Mouse (Mus musculus) kidney, adult 2 months (tissue): ENCODE results near the gene Pus10. TPM values are rescaled to one million over a fixed set of nuclear protein-coding genes. Genes with fewer than 3 reads are reported as not detected.
"Not testable (repeated sequence)": the region's sequence is repeated elsewhere in the genome, so short reads cannot be mapped to it uniquely, and the experiment has no call there.

ENCODE experiments used
- DNase-seq: peaks from one replicate; pipeline ENCODE4 v3.0.0; 2021
- H3K27ac ChIP-seq: fragments of 200-500 bp; 2 replicates; pipeline ENCODE4 v1.5.1; 2012; ENCODE audit warnings: low read depth, low read length, control low read depth, inconsistent platforms; ENCODE audit not compliant: insufficient read depth
- H3K27me3 ChIP-seq: fragments of 200-500 bp; replicated peaks from 2 replicates; pipeline ENCODE4 v1.6.1; 2012; ENCODE audit warnings: mild to moderate bottlenecking, moderate library complexity, low read length, inconsistent platforms; ENCODE audit not compliant: control insufficient read depth, insufficient read depth
- H3K36me3 ChIP-seq: fragments of 200-500 bp; 2 replicates; pipeline ENCODE4 v1.6.1; 2012; ENCODE audit warnings: mild to moderate bottlenecking, moderate library complexity, low read length, inconsistent platforms; ENCODE audit not compliant: control insufficient read depth, insufficient read depth
- H3K4me1 ChIP-seq: fragments of 200-500 bp; 2 replicates; pipeline ENCODE4 v1.6.1; 2011; ENCODE audit warnings: low read length; ENCODE audit not compliant: control insufficient read depth, insufficient read depth
- H3K4me3 ChIP-seq: fragments of 200-500 bp; 2 replicates; pipeline ENCODE4 v1.5.1; 2011; ENCODE audit warnings: mild to moderate bottlenecking, low read depth, low read length, control low read depth; ENCODE audit not compliant: insufficient read depth
- CTCF ChIP-seq: fragments of 200-500 bp; conservative IDR thresholded peaks from 2 replicates; pipeline ENCODE4 v1.5.1; 2011; ENCODE audit warnings: low read depth, mild to moderate bottlenecking, control low read depth, low read length, moderate library complexity, mixed read lengths; ENCODE audit not compliant: insufficient read depth, insufficient read length
- POLR2A ChIP-seq: fragments of 200-500 bp; IDR thresholded peaks from one replicate; pipeline ENCODE4 v1.6.1; 2011; ENCODE audit warnings: low read depth, low read length, control low read depth
- WGBS: fragments of 180-500 bp; shearing (Covaris S2); methylation state at CpG from one replicate; pipeline ENCODE4 v1.1.7; 2018; 5-methylcytosine and 5-hydroxymethylcytosine counted together
- polyA plus RNA-seq: library from polyadenylated mRNA; depleted of rRNA; stranded (reverse); fragments of >200 nt; gene quantifications from 2 replicates; pipeline ENCODE4 v1.2.3, GENCODE M21; 2012

Pus10 gene
- polyA plus RNA-seq, 1 experiment, result 3.2 TPM

DNA sequence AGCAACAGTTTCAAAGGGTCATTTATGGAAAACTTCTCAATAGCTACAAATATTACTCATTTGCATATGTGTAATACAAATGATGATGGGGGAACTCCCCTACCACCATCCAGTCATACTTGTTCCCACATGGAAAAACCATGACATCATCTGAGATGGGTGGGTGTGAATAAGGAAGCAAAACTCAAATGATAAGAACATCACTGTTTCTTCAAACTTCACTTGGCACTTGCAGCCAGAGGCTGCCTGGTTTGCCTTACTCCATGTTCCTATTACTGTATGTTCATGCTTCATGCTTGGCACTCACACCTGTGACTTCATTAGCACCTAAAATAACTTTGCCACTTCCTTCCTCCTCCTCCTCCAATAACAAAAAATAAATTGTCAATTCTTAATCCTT lies 88.9 kb downstream of the Pus10 start:
- H3K36me3 ChIP-seq, result no peaks in the 10 kb centered on the region
- no peak overlapping the region for H3K27ac ChIP-seq
- H3K4me3 ChIP-seq, result no peak overlapping the region
- no peak for DNase-seq
- TF ChIP-seq POLR2A, result no peak
- TF ChIP-seq CTCF, result no peak
- H3K27me3 ChIP-seq, result no peaks in the 10 kb centered on the region
- no peaks in the 10 kb centered on the region for H3K4me1 ChIP-seq

DNA sequence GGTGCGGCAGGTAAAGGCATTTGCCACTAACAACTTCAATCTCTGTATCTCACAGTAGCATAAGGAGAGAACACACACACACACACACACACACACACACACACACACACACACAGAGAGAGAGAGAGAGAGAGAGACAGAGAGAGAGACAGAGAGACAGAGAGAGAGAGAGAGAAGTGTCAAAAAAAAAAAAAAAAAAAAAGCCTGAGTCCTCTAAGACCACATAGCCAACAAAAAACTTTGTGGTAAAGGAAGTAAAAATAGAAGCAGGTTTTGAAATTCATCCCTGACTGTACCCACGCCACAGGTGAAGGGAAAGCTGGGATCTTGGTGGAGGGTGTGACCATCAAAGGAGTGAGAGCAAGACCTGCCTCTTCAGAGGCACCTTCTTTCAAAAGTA lies 92.7 kb downstream of the Pus10 start:
- Histone ChIP-seq H3K36me3 (no peaks in the 10 kb centered on the region), H3K4me3 (no peak overlapping the region), H3K27ac (no peak overlapping the region), H3K4me1 (no peaks in the 10 kb centered on the region), H3K27me3 (no peaks in the 10 kb centered on the region)
- no peak for TF ChIP-seq POLR2A
- TF ChIP-seq CTCF, result no peak
- no peak for DNase-seq
- WGBS, result 87% methylated on average over 2 of the region's 2 CpGs

DNA sequence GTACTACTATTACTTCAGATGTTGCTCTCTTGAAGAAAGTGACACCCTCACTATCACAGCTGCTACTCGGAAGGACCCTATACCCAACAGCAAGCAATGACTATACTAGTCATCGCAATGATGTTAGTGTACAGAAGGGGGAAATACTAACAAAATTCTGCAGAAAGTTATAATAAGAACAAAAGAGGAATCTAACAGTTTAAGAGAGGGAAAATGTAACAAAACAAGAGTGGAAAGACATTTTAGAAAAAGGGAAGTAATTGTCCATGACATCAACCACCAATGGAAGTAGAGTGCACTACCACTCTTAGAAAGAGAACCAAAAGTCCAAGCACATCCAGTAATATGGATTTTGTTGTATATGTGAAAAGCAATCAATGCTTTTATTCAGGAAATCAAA lies 97.2 kb downstream of the Pus10 start:
- Histone ChIP-seq H3K4me1 (no peaks in the 10 kb centered on the region), H3K27ac (no peak overlapping the region), H3K36me3 (no peaks in the 10 kb centered on the region), H3K4me3 (no peak overlapping the region), H3K27me3 (no peaks in the 10 kb centered on the region)
- no peak for DNase-seq
- WGBS, result 95% methylated on average over 2 of the region's 2 CpGs
- no peak for TF ChIP-seq CTCF
- no peak for TF ChIP-seq POLR2A

DNA sequence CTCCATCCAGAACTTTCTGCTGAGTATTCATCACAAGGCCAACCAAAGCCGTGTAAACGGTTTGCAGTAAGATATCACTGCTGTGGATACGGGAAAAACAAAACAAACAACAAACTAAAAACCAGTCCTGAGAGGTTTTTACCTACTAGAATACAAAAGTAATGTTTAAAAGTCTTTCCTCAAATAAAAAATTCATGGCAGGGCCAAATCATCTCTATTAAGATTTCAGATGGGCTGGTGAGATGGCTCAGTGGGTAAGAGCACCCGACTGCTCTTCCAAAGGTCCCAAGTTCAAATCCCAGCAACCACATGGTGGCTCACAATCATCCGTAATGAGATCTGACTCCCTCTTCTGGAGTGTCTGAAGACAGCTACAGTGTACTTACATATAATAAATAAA lies 101.9 kb downstream of the Pus10 start:
- not testable (repeated sequence) for H3K4me1 ChIP-seq, H3K27ac ChIP-seq, H3K27me3 ChIP-seq, DNase-seq, H3K4me3 ChIP-seq, H3K36me3 ChIP-seq
- WGBS, result 88% methylated on average over 5 of the region's 5 CpGs

DNA sequence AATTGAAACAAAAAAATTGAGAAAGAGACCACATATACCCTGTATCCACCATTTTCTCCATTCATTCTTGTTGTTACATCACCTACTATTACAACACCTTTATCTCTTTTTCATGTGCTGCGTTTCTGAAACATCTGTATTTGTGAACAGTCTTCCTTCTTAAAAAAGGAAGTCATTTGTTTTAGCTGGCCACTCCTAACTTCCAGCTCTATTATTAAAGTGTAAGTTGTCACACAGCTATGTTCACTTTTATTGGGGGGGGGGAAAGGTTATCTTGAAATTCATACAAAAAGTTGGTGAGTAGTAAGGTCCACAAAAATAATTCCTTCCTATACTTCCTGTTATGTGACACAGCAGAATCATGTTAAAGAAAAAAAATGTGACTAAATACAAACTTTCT lies 102.5 kb downstream of the Pus10 start:
- no peak for TF ChIP-seq CTCF
- no peak for TF ChIP-seq POLR2A

DNA sequence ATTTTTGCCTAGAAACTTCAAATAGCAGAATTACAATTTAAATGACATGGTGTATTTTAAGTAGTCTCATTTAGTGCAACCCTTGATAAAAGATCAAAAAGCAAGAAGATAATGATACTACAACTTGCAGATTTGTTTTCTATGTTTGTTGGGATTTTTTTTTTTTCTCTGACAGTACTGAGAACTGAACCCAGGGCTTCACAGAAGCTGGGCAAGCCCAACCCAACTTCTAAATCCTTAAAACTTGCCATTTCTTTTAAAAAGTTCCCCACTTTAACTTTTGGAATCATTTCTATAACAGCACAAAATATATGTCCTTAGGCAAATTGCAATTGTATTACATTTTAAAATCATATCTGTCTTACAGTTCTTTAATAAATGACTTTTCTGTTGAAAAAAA lies 103.6 kb downstream of the Pus10 start:
- H3K36me3 ChIP-seq, result no peaks in the 10 kb centered on the region
- TF ChIP-seq POLR2A (no peak), CTCF (no peak)
- no peak overlapping the region for H3K4me3 ChIP-seq

More for the DNA sequence above, 102.5 kb downstream of the Pus10 start:
- no peak for DNase-seq
- Histone ChIP-seq H3K4me1 (peaks cover 5% of the 10 kb centered on the region; the same call in 1 of the 2 replicates), H3K4me3 (no peak overlapping the region), H3K27me3 (no peaks in the 10 kb centered on the region), H3K27ac (no peak overlapping the region), H3K36me3 (no peaks in the 10 kb centered on the region)
- 83% methylated on average over 1 of the region's 1 CpGs for WGBS

DNA sequence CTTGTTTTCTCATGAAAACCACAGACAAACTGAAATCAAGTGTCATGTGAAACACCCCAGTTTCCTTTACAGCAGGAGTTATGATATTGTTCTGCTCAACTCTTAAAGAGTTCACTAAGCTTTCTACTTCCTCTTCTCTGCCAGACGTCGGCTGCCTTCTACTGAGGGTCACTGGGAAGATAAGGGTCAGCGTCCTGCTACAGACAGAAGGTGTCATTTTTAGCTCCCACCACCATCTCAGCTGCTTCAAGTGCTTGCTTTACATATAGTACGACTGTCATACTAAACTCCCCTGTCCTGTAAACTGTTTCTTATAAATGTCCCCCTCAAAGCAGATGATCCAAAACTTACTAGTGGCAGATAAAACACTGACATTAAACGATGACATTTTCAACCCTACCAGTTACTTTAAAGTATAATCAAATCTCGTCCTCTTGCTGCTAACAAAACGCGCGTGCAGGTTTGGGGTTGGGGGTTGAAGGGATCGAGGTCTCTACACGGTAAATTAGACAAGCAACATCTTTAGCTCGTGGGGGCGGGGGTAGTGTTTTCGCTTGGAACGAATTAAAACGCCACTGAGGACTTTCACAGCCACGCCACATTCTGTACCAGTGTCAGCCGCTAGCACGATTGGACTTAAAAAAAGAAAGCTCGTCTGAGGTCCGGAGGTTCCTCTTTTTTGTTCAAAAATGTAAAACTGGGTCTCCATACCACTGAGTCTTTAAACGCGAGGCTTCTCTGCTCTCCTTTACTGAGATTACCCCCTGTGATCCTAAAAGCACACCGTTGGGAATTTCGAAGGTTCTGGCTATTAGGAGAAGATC lies 104.4 kb downstream of the Pus10 start:
- Histone ChIP-seq H3K4me3 (peak overlapping the region; percentile 93), H3K27me3 (no peaks in the 10 kb centered on the region), H3K4me1 (peaks cover 5% of the 10 kb centered on the region; the same call in 1 of the 2 replicates), H3K27ac (peak overlapping the region; percentile 79), H3K36me3 (no peaks in the 10 kb centered on the region)
- DNase-seq, result peak; percentile 39
- 4% methylated on average over 25 of the region's 25 CpGs for WGBS
- TF ChIP-seq POLR2A (no peak), CTCF (no peak)

More for the DNA sequence above, 103.6 kb downstream of the Pus10 start:
- peaks cover 5% of the 10 kb centered on the region; the same call in 1 of the 2 replicates for H3K4me1 ChIP-seq
- no peaks in the 10 kb centered on the region for H3K27me3 ChIP-seq
- DNase-seq, result no peak
- H3K27ac ChIP-seq, result no peak overlapping the region
